Mouse (Mus musculus) left cerebral cortex, postnatal 4 days (tissue): ENCODE results near the gene C2. TPM values are rescaled to one million over a fixed set of nuclear protein-coding genes. Genes with fewer than 3 reads are reported as not detected.

ENCODE experiments used
- DNase-seq: peaks from one replicate; pipeline ENCODE4 v3.0.0-alpha.2; 2022
- intact Hi-C: fragments of 180-260 bp; cut with DNase I; formaldehyde crosslinking; loops from one replicate; pipeline ENCODE4 v1.15.1; 2025
- total RNA-seq, 2 experiments: library from RNA; stranded (reverse); gene quantifications; 2 replicates each; pipeline ENCODE4 v1.2.3; 2021

Gene C2
- 1 to 10 TPM; 2.1 to 3.2 TPM for total RNA-seq

DNA sequence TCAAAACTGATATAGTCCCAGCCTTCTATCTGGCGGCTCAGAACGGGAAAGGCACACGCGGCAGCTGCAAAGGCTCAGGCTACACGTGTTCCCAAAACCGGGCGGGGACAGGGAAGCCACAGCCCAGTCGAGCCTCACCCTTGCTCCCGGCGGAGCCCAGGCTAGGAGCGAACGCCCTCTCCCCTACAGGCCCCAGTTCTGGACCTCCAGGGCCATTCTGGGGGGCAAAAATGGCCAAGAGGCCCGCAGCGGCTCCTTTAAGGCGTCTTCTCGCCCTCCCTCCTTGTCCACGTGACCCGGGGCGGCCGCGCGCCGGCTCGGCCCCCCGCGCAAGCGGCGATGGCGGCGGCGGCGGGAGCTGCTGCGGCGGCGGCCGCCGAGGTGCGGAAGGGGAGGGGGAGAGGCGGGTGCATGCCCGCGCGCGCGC lies at the start of gene C2, which contains the start of gene Ehmt2:
C2 (minus strand) TSS at position 106 of the 427 bp plus-strand sequence.
Ehmt2 (plus strand) TSS at position 310 of the 427 bp plus-strand sequence.
- intact Hi-C loops: no loop called here
- peak; percentile 81 for DNase-seq

DNA sequence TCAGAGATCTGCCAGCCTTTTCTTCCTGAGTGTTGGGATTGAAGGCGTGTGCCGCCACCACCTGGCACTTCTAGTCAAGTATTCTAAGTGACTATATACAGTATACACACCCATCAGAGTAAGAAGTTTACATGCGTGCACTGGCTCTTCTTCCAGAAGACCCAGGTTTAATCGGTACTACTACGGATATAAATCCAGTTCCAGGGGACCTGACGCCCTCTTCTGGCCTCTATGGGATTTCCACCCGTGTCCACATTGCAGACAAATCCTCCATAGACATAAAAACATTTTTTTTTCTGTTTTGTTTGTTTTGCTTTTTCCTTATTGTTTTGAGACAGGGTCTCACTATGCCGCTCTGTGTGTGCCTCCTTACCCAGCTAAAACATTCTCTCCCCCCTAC lies 49.5 kb upstream of the C2 start:
- intact Hi-C loops: no loop called here
- DNase-seq: no peak

DNA sequence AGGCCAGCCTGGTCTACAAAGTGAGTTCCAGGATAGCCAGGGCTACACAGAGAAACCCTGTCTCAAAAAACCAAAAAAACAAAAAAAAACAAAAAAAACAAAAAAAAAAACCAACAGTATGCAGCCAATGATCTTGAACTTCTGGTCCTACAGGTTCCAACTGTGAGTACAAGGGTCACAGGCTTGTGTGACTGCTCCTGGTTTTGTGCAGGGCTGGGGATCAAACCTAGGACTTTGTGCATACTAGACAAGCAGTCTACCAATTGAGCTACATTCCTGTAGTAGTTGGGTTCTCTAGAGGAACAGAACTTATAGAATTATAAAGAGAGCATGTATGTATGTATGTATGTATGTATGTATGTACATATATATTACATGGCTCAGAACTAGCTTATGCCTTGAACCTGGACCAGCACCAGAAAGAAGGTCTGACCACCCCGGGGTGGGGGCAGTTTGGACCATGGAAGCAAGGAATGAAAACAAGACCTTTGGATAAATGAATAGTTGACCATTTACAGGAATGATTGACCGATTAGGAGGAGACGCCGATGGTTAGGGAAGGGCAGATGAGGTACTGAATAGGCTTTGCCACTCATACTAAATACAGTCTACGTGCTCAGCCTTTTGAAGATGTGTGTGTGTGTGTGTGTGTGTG lies 48.5 kb upstream of the C2 start:
- intact Hi-C loops: no loop called here
- no peak for DNase-seq

DNA sequence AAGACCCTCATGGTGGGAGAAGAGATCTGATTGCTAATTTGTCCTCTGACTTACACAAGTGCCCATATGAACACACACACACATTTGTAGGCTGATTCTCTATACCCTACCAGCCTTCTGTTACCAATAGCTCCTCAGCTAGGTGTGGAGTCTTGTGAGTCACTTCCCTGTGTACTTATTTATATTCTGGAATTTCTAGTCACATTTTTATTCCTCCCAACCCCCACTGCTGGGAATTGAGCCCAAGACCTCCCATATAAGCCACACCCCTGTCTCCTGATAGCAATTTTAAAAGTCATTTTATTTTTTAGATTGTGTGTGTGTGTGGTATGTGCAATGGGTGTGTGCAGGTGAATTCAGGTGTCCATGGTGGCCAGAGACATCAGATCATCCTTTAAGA lies 46.3 kb upstream of the C2 start:
- DNase-seq: no peak
- intact Hi-C loops: no loop called here

DNA sequence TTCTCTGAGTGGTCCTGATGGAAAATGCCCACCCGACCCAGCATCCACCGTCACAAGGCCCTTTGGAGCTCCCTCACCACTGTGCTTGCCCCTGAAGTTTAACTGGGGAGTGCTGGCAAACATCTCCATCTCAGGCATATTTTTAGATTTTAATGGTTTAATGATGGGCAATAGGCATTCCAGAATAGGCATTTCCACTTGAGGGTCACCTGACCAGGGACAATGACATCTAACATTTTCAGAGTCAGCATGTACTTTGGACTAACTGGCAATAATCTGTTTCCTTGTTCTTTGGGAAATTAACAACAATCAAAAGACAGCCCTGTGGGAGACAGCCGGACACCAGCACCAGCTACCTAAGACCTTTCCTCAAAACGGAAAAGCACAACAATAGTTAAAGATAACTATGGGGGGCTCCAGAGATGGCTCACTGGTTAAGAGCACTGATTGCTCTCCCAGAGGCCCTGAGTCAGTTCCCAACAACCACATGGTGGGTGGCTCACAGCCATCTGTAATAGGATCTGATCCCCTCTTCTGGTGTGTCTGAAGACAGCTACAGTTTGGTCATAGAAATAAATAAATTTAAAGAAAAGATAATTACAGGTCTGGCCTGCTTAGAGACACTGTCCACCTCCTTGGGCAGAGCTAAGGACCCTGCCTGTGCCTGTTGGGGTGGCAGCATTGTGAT lies 45.2 kb upstream of the C2 start:
- intact Hi-C loops: no loop called here
- no peak for DNase-seq

DNA sequence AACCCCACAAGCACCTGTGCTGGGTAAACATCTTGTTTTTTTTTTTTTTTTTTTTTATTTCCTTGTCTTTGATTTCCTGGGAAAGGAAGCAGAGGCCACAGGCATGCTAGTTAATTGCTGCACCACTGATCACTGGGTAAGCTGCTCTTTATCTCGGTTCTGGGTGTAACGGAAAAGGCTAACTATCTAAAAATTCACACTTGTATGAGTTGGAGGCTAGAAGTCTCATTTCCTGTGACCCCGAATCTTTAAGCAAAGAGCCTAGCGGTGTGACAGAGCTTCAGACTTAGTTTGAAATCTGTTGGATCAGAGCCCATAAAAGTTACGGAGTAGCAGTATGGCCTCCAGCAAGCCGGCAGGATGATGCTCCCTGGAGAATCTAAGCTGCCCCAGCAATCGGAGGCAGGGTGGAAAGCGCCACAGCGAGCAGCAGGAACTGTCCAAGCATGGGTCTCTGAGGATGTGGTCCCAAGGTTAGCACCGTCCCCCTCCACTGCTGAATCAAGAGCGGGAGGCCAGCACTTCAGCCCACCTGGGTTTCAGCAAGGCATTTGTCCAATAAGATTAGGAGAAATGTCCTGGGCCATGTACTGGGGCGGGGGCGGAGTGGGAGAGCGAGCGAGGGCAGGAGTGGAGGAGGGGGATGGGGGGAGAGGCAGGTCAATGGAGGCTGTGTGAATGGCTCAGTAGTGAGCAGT lies 43.4 kb upstream of the C2 start:
- no peak for DNase-seq
- intact Hi-C loops: no loop called here

DNA sequence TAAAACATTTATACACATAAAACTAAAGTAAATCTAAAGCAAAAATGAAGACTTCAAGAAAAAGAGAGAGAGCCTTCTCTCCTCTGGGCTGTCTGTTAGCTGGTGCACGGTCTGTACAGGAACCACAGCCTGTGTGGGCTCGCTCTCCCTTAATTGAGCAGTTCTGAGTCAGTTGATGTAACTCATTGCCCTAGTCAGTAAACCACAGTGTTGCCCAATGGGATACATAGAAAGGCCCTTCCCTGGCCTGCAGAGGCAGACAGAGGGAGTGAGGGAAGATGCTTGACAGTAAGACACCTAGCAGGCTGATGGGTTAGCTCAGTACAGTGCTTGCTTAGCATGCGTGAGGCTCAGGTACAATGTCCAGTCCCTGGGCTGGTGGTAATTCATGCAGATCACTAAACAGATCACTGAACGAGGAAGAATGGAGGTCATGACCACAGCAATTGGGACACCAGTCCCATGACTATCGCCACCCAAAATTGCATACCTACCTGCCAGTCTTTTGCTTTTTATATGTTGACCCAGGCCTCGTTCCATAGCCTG lies 40.0 kb upstream of the C2 start:
- intact Hi-C loops: no loop called here
- DNase-seq: no peak

DNA sequence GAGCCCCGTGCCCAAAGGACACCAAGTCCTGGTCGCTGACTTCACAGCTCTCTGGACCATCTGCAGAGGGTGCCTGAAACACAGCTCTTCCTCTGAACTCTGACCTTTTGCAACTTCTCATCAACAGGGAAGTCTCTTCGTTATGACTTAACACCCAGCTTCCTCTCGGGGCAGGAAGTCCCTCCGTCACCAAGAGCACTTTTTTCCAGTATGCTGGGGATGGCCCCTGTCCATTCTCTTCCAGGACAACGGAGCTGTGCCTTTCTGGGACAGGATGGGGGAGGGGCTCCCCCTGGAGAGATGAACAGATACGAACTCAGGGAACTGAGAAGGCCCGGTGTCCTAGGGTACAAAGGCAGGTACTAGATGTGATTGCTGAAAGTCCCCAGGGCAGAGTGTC lies 36.8 kb upstream of the C2 start:
- no peak for DNase-seq
- intact Hi-C loops: no loop called here

DNA sequence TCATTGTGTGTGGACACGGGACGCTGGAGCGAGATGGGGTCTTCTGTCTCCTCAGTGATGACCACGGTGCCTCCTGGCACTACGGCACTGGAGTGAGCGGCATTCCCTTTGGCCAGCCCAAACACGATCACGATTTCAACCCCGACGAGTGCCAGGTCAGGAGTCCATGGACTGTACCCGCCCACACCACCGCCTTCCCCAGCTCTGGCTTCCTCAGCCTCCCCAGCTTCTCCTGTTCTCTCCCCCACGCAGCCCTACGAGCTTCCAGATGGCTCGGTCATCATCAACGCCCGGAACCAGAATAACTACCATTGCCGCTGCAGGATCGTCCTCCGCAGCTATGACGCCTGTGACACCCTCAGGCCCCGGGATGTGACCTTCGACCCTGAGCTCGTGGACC lies 36.0 kb upstream of the C2 start:
- DNase-seq: no peak
- intact Hi-C loops: no loop called here

DNA sequence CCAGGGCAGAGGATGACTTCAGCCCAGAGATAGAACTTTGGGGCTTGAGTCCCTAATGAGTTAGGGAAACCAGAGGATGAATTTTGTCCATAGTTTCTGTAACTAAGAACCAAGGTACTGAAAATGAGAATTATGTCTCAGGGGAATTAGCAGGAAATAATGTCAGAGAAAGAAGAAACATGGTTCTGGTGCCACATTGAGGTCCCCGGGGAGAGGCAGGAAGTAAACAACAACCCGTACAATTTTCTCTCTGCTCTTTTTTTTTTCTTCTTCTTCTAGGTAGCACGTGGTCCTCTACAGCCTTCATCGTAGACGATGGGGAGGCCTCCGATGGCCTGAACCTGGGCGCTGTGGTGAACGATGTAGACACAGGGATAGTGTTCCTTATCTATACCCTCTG lies 34.2 kb upstream of the C2 start:
- DNase-seq: no peak
- intact Hi-C loops: loop anchor here (2.0 kb wide), 1 partner anchor 71 kb away; no protein-coding TSS in a partner anchor

DNA sequence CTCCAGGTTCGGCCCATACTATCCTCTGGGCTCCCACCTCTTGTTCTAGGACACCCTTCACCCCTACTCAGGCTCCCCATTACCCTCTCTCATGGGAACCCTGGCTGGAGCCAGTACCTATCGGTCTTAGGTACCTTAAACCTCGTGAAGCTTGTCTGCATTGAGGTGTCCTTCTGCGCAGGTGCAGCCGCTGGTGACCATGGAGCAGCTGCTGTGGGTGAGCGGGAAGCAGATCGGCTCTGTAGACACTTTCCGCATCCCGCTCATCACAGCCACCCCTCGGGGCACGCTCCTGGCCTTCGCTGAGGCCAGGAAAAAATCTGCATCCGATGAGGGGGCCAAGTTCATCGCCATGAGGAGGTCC lies 33.7 kb upstream of the C2 start:
- no peak for DNase-seq
- intact Hi-C loops: loop anchor here (2.0 kb wide), 1 partner anchor 71 kb away; no protein-coding TSS in a partner anchor

DNA sequence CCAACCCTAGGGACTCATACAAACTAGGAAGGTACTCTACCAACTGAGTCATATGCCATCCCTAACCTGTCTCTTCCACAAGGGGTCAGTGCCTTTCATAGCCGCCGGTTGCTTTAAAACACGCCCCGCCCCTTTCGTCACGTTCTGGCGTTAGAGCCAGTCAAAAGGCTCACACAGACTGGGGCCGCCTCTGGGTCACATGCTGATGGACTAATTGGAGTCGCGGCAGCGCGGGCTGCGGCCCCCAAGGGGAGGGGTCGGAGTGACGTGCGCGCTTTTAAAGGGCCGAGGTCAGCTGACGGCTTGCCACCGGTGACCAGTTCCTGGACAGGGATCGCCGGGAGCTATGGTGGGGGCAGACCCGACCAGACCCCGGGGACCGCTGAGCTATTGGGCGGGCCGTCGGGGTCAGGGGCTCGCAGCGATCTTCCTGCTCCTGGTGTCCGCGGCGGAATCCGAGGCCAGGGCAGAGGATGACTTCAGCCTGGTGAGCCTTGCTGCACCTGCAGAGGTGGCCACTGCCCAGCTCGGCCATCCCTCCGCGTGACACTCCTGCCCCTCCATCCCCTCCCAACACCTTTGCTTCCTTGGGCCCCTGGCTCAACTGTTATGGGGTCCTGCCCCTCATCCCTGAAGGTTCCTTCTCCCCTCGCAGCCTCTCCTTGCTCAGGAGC lies 33.1 kb upstream of the C2 start, which contains the start of gene Neu1:
Neu1 (plus strand) TSS at position 193 of the 674 bp plus-strand sequence.
- intact Hi-C loops: no loop called here
- peak; percentile 99 for DNase-seq

DNA sequence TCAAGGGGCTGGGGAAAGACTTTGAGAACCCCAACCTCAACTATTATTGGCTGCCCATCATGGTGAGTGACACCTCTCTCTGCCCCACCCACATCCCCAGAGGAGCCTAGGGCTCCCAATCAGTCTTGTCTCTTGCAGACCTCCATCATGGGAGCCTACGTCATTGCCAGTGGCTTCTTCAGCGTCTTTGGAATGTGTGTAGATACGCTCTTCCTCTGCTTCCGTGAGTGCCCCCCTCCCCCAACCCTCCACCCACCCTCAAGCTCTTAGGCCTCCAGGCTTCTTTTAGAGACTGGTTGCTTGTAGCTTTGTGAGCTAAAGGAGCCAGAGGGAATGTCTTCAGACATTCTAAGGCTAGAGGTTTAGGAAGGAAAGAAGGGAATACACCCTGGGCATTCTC lies 30.8 kb upstream of the C2 start:
- no peak for DNase-seq
- intact Hi-C loops: no loop called here

DNA sequence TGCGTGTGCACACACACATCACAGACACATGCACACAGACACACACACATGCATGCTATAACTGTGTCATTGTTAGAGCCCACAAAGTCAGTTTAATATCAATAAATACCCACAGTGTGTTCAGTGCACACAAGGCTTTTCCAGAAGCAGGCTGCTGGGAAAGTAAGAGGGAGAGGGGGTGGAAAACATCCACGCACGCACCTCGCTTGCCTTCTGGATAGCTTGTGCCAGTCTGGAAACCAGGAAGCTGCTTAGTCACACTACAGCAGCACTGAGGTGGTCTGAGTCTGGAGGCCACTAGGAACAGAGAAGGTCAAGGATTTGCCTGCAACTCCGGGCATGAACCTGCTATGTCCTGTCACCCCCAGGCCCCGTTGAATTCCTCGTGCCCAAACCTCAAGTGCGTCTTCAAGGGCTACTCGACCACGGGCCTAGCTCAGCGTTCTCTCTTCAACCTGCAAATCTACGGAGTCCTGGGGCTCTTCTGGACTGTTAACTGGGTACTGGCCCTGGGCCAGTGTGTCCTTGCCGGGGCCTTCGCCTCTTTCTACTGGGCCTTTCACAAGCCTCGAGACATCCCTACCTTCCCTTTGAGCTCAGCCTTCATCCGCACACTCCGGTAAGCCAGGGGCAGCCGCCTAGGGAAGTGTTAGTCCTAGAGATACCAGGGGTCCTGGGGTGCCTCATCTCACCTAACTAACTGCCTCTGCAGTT lies 29.4 kb upstream of the C2 start:
- no peak for DNase-seq

DNA sequence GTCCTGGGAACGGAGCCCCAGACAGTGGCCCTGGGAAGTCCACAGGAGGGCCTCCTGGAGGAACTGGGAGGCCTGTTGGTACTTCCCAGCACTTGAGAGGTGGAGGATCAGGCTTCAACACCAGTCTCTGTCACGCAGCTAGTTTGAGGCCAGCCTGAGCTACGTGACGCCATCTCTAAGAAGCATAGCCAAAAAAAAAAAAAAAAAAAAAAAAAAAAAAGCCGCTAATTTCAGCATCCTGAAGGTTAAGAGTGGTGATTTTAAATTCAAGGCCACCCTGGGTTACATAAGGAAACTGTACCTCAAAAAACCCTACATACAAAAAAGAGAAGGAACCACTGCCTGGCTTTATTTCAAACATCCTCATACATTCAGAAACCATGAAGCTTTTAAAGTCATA lies 26.2 kb upstream of the C2 start:
- DNase-seq: no peak
- intact Hi-C loops: no loop called here

More for the DNA sequence above, 29.4 kb upstream of the C2 start:
- intact Hi-C loops: no loop called here

DNA sequence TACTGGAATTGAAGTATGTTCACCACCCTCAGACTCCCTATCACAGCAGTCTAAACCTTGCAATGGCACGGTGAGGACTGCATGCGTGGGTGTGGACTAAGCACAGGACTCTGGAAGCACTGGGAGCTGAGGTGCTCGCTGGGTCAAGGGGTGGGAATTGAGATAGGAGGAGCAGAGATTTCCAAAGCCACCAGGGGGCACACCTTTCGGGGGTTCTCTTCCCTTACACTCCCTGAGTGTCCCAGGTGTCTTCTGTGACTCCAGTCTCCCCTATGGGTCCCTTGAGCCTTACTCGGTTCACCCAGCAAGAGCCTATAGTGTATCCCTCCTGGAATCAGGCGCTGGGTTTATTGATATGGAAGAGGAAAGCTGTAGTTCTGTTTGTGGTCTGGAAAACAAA lies 24.9 kb upstream of the C2 start:
- intact Hi-C loops: no loop called here
- no peak for DNase-seq

DNA sequence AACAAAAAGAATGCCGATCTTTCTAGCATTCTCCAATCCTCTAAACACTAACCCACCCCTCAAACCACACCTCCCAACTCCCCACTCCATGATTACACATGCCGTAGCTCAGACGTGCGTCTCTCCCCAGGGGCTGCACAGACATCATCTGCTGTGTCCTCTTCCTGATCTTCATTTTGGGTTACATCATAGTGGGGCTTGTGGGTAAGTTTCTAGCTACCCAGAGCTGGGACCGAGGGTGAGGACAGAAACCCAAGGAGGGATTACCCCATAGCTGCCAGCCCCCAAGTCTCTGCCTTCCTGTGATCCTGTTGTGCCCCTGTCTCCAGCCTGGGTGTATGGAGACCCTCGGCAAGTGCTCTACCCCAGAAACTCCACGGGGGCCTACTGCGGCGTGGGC lies 19.1 kb upstream of the C2 start:
- DNase-seq: no peak
- intact Hi-C loops: no loop called here

DNA sequence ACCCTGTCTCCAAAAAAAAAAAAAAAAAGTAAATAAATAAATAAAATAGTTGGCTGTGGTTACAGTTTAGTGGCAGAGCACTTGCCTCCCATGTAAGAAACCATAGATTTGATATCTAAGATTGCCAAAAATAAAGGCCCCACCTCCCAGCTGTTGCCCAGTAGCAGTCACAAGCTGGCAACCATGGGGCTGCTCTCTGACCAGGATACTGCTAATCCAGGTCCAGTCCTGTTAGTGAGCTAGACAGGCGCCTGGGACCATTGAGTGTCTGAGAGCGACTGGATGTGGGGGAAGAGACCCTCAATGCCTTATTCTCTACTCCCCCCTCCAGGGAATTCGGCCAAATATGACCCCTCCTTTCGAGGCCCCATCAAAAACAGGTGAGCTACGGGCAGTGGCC lies 18.3 kb upstream of the C2 start:
- intact Hi-C loops: no loop called here
- DNase-seq: no peak

DNA sequence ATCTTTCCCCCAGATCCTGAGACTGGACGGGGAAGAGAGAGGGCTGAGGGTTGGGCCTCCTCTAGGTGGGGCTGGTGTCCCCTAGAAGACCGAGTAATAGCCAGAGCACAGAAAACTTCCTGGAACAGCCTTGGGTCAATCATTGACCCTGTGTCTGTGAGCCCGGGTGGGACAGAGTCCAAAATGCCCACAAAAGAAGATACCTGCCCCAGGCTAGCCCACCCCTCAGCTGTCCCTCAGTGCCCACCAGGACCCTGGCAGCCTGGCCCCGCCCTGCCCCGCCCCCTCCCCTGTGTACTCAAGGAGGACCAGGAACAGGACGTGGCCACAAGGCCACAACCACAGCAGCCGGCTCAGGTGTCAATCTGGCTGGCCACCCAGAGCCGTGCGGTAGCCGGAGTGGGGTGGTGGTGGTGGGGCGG lies 17.4 kb upstream of the C2 start:
- no peak for DNase-seq
- intact Hi-C loops: no loop called here

DNA sequence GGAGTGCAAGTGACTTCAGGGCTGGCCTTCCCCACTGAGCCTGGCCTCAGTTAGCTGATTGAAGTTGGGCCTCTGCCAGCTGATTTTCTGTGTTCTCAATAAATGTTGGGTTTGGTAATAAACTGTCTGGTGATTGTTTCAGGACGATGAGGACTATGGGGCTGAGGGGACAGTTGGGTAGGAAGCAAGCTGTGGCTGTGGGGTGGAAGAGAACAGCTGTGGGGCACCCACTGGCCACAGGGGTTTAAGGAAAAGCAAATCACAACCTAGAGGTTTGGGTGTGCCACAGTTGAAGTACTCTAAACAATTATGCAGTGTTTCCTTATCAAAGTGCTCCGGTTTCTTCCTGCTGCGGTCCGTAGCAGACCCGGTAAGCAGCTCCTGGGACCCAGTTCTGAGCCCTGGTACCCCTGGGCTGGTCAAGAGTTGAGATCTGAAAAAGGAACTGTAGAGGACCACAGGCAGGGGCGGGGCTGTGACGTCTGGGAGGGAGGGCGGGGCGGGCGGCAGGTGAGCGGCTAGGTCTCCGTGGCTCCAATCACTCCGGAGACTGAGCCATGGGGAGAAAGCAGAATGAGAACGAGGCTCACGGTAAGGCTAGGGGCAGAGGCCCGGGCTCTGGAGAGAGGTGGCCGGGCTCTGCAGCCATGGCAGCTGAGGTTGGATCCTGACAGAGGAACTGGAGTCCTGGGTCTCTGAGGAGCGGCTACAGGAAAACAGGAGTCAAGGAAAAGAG lies 16.0 kb upstream of the C2 start, which contains the start of gene Slc44a4:
Slc44a4 (plus strand) TSS at position 537 of the 736 bp plus-strand sequence.
- DNase-seq: no peak
- intact Hi-C loops: no loop called here
